Mouse (Mus musculus): ENCODE measurements around the gene Zfp59.
"Not testable (repeated sequence)": the region's sequence is repeated elsewhere in the genome, so short reads cannot be mapped to it uniquely, and the experiment has no call there.

GRCm38 (mm10) chr7:27807305-27807704 lies 31.1 kb upstream of the Zfp59 start:
- TF ChIP-seq EP300, CTCF (IDR thresholded peaks at IDR 0.05; ENCODE audit: low read depth): not testable (repeated sequence)
